Mouse (Mus musculus): ENCODE measurements around the gene Slc27a1.
"Not testable (repeated sequence)": the region's sequence is repeated elsewhere in the genome, so short reads cannot be mapped to it uniquely, and the experiment has no call there.

The Slc27a1 gene

DNA sequence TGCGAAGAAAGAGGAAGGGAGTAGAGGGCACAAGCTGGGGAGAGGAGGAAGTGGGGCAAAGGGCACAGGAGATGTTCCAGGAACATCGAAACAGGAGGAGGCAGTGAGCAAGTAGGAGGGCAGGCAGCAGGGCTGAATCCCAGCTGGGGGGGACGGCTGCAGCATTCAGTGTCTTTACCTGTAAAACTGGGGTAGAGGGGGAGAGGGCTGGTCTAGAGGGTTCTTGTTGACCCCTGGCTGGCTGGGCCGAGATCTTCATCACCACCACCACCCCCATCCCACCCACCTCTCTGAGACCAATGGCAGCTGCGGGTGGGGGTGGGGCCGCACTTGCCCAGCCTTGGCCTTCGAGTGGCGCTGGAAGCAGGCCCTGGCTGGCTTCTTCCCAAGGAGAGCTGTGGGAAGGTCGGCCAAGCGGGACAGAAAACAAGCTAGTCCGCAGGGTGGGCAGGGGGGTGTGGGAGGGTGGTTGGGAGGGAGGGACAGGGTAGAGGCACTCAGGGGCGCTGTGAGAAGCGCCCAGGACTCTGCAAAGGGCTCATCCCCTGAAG, at the start of gene Slc27a1:
Gene Slc27a1, plus strand, starts transcription at position 496 of the 551 bp plus-strand sequence.
- in situ Hi-C loops (cut with MboI, MseI) = no loop called here

DNA sequence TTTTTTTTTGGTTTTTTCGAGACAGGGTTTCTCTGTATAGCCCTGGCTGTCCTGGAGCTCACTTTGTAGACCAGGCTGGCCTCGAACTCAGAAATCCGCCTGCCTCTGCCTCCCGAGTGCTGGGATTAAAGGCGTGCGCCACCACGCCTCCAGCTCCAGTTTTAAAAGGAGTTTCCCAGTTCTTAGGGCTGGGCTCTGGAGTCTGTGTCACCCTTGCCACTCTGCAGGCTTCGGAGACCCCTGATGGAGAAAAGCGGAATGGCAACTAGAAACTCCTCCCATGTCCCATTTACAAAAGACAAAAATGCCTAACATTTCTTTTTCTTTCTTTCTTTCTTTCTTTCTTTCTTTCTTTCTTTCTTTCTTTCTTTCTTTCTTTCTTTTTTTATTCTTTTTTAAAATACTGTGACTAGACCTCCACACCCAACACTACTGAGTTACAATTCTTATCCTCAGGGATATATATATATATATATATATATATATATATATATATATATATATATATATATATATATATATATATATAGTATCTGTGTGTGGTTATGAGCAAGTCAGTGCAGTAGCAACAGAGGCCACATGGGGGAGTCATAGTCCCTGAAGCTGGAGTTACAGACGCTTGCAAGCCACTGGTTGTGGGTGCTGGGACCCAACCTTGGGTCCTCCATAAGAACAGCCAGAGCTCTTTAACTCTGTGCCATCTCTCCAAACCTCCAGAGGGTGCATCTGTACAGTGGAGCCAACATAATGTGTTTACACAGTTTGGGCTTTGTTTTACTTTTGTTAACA, 49.5 kb upstream of the Slc27a1 start:
- in situ Hi-C loops (cut with MboI, MseI) = not testable (repeated sequence)

- in situ Hi-C loops (cut with MboI, MseI) = loop anchor here (5.0 kb wide), 2 partner anchors 34 to 79 kb away; partner anchors contain the start of genes Ano8 and Gtpbp3
Observed at GRCm38 (mm10) chr8:71521634-71522033, 47.0 kb upstream of the Slc27a1 start.

DNA sequence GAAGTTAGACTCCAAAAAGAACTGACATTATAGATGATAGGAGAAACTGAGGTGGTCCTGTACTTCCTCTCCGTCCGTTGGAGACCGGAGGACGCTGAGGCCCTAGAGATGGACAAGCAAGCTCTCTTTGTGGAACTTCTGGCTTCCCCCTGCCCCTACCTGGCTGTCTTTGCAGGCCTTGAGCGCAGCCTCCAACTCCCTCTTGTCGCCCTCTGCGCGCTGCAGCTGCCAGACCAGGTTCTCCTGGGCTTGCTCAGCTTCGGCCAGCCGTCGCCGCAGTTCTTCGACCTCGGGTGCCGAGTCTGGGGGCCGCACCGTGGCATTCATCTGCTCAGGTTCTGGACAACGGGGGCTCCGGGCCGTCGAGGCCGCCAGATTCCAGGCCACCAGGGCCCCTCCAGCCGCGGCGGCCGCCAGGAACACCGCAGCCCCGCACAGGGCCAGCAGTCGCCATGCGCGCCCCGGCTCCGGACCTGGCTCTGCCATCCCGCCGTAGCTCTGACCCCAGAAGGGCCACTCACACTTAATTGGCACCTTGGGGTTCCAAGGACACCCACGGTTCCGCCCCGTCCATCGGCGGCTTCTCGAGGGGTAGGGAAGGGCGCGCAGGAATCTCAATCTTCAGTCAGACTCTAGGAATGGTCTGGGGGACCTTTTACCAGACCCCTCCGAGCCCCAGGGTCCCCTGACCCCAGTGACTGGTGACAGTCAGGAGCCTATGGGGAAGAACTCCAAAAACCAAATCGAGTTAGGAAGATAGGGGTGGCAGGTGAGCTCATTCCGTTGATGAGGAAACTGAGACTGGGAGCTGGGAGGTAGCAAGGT, 43.2 kb upstream of the Slc27a1 start, which contains the start of gene Ccdc194:
Gene Ccdc194, minus strand, starts transcription at position 486 of the 825 bp plus-strand sequence.
- in situ Hi-C loops (cut with MboI, MseI) = no loop called here

- in situ Hi-C loops (cut with MboI, MseI) = no loop called here
Observed at GRCm38 (mm10) chr8:71526272-71526671, 42.4 kb upstream of the Slc27a1 start.

DNA sequence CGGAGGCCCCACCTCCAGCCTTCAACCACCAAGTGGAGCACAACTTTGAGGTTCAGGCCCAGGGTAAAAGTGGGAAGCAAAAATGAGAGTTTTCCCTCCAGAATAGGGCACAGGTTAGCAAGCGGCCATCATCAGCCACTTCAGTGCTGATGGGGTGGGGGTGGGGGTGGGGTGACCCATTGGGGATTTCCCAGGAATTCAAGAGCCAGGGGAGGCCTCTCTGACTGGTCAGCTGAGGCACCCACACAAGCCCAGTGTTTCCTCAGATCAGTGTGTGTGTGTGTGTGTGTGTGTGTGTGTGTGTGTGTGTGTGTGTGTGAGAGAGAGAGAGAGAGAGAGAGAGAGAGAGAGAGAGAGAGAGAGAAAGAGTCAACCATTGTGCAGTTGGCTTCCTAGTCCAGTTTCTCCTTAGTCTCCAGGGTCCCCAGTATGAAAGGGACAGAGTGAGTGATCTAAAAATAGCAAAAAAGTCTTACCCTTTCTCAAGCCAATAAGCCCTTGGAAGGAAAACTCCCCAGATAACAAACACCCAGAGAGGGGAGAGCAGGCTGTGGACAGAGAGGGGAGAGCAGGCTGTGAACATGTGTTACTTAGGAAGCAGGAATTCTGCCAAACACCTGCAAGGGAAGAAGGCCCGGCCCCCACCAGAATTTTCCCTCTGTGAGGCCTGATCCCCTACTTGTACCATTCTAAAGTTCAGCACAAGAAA, 41.4 kb upstream of the Slc27a1 start:
- in situ Hi-C loops (cut with MboI, MseI) = no loop called here

GRCm38 (mm10) chr8:71528362-71529073, 40.2 kb upstream of the Slc27a1 start:
- in situ Hi-C loops (cut with MboI, MseI) = no loop called here

DNA sequence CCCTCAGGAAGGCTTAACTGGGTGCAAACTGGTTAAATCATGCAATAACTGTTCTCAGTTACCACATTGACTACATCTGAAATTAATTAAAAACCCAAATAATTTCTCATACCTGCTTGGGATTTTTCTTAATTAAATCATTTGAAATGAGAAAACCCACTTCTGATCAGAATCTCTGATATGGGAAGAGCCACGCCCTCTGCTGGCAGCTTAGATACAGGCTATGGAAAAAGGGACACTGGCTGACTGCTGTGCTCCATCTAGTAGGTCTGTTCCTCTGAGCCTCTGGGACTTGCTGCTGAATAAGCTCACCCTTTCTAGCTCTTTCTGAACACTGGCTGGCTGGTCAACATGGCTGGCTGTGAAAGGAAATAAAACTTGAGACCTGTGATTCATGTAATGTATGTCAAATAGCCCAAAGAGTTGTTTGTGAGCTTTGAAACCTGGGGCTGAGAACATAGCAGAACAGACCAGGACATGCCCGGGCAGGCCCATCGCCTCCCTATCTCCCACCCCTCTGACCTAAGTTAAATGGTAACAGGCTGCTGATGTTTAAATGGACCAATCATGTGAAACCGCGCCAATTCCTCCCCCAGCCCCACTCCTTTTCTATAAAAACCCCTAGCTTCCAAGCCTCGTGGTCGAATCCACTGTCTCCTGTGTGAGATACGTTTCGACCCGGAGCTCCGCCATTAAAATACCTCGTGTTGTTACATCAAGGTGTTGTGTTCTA, 37.8 kb upstream of the Slc27a1 start:
- in situ Hi-C loops (cut with MboI, MseI) = not testable (repeated sequence)

GRCm38 (mm10) chr8:71534263-71534810, 34.3 kb upstream of the Slc27a1 start:
- in situ Hi-C loops (cut with MboI, MseI) = no loop called here

DNA sequence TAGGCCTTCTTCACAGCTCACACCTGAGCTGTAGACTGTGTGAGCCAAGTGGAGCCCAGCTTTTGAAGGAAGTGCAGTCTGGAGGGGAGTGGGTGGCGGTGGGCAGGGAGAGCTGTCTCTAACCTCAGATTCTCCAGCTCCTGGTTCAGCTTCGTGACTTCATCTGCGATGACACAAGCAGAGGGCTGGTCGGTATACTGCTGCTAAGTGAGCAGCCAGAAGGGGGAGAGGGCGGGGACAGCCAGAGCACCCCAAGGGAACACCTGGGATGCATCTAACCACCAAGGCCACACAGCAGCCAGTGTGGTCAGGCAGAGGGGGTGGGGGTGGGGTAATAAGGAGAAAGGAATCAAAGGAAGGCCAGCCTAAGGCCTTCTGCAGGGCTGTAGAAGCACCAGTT, 33.0 kb upstream of the Slc27a1 start:
- in situ Hi-C loops (cut with MboI, MseI) = no loop called here

- in situ Hi-C loops (cut with MboI, MseI) = no loop called here
Observed at GRCm38 (mm10) chr8:71537028-71537867, 31.4 kb upstream of the Slc27a1 start, which contains the start of gene Bst2. Gene Bst2 (minus strand): TSS chr8:71537456.

- in situ Hi-C loops (cut with MboI, MseI) = no loop called here
Observed at GRCm38 (mm10) chr8:71542632-71543343, 25.9 kb upstream of the Slc27a1 start, which contains the start of gene Mvb12a. Gene Mvb12a (plus strand): TSS chr8:71542922.

GRCm38 (mm10) chr8:71543755-71544154, 24.9 kb upstream of the Slc27a1 start:
- in situ Hi-C loops (cut with MboI, MseI) = no loop called here

DNA sequence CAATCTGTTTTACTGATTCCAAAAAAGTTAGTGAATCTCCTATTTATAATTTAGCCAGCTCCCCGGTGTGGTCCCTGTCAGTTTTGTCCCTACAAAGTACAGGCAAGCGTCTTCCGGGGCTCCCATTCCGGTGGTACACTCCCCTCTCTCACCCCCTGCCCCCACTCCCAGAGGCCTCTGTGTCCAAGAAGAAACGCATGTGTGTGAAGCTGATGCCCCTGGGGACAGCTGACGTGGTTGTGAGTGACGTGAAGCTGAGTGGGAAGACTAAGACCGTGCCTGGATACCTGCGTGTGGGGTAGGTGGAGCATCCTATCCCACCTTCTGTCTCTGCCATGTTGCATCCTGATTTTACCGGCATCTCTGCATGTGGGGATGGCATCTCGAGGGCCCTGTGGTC, 23.6 kb upstream of the Slc27a1 start:
- in situ Hi-C loops (cut with MboI, MseI) = no loop called here

DNA sequence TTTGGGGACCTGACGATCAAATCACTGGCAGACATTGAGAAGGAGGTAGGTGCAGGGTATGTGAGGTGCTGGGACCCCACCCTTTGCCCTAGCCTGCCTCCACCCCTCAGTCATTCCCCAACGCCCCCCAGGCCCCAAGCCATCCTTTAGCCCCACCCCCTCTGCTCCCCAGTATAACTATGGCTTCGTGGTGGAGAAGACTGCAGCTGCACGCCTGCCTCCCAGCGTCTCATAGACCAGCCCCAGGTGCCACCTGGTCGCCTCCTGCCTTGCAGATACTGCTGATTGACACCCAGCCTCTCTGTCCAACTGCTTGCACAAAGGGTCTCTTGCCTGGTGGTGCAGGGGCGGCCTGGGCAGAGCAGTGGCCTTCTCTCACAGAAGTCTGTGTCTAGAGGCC, 21.1 kb upstream of the Slc27a1 start:
- in situ Hi-C loops (cut with MboI, MseI) = no loop called here

DNA sequence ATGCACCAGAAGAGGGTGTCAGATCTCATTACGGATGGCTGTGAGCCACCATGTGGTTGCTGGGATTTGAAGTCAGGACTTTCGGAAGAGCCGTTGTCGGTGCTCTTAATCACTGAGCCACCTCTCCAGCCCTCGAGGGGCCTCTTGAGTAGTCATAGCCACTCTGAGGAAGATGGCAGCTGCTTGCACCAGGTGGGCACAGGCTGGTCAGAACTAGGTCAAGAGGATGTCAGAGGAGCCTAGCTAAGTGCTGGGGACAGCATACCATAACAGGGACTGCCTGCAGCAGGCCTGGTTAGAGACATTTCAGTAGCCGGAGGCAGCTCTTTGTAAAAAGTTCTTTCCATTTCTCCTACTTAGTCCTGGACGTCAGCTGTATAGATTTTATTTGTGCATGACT, 17.9 kb upstream of the Slc27a1 start:
- in situ Hi-C loops (cut with MboI, MseI) = no loop called here

- in situ Hi-C loops (cut with MboI, MseI) = no loop called here
Observed at GRCm38 (mm10) chr8:71552770-71553169, 15.9 kb upstream of the Slc27a1 start.

GRCm38 (mm10) chr8:71554001-71554400, 14.7 kb upstream of the Slc27a1 start:
- in situ Hi-C loops (cut with MboI, MseI) = no loop called here

Data from T-helper 1 cell (primary cell).